Mouse (Mus musculus) hindbrain, embryonic 10.5 days (tissue): Measurements from ENCODE around the gene Pcx. TPM values are rescaled to one million over a fixed set of nuclear protein-coding genes. Genes with fewer than 3 reads are reported as not detected.
A peak's percentile ranks its signal among the peaks of the same experiment; 100 is the strongest.

Experiments
- DNase-seq: peaks from one replicate; pipeline ENCODE4 v3.0.0-alpha.2; 2017; ENCODE audit warnings: low spot score
- H3K27ac ChIP-seq: fragments of 300-500 bp; sonication (generic); 2 replicates; pipeline ENCODE4 v1.5.1; 2016; ENCODE audit warnings: mild to moderate bottlenecking, moderate library complexity
- H3K27me3 ChIP-seq: fragments of 300-500 bp; sonication (generic); 2 replicates; pipeline ENCODE4 v1.6.1; 2016; ENCODE audit warnings: mild to moderate bottlenecking; ENCODE audit not compliant: poor library complexity, insufficient read depth, severe bottlenecking
- H3K36me3 ChIP-seq: fragments of 300-500 bp; sonication (generic); 2 replicates; pipeline ENCODE4 v1.6.1; 2016; ENCODE audit warnings: mild to moderate bottlenecking, moderate library complexity
- H3K4me1 ChIP-seq: fragments of 300-500 bp; sonication (generic); replicated peaks from 2 replicates; pipeline ENCODE4 v1.6.1; 2016; ENCODE audit warnings: mild to moderate bottlenecking
- H3K4me3 ChIP-seq: fragments of 300-500 bp; sonication (generic); 2 replicates; pipeline ENCODE4 v1.5.1; 2016; ENCODE audit warnings: mild to moderate bottlenecking, moderate library complexity
- H3K9me3 ChIP-seq: fragments of 300-500 bp; sonication (generic); 2 replicates; pipeline ENCODE4 v1.6.1; 2016; ENCODE audit warnings: mild to moderate bottlenecking, moderate library complexity
- WGBS: fragments of 180-500 bp; shearing (Covaris S2); methylation state at CpG from one replicate; pipeline ENCODE4 v1.1.7; 2016; 5-methylcytosine and 5-hydroxymethylcytosine counted together
- polyA plus RNA-seq: library from polyadenylated mRNA; unstranded; fragments of >200 nt; fragmentation: Nextera tagmentation; extraction: Ambion mirVana; gene quantifications from 2 replicates; pipeline ENCODE4 v1.2.1, GENCODE M21; 2016

Gene Pcx
- polyA plus RNA-seq, 1 experiment from 2014 or later = 25.5 TPM

DNA sequence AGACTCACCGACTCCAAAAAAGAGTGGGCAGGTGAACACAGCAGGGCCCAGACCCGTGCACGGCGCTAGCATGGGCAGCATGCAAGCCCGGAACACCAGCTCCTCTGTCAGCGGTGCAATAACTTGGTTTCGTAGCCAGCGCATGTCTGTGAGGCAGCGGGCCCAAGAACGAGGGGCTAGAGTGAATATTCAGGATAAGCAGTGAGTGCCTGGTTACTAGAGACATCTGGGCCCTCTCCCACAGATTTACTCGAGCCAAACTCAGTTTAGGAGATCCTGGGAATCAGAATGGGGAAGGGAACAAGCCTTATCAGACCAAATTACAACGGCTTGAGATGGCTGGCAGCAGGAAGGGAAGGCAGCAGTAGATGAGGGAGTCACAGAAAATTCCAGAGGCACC lies 113.7 kb downstream of the Pcx start:
- no peaks in the 10 kb centered on the region for H3K9me3 ChIP-seq
- H3K27me3 ChIP-seq = no peaks in the 10 kb centered on the region
- no peak for DNase-seq
- WGBS = 95% methylated on average over 12 of the region's 12 CpGs
- H3K4me3 ChIP-seq = peak overlapping the region; percentile 84; the same call in 1 of the 2 replicates
- H3K4me1 ChIP-seq = peaks cover 51% of the 10 kb centered on the region
- peaks cover 41% of the 10 kb centered on the region for H3K36me3 ChIP-seq
- no peak overlapping the region for H3K27ac ChIP-seq

DNA sequence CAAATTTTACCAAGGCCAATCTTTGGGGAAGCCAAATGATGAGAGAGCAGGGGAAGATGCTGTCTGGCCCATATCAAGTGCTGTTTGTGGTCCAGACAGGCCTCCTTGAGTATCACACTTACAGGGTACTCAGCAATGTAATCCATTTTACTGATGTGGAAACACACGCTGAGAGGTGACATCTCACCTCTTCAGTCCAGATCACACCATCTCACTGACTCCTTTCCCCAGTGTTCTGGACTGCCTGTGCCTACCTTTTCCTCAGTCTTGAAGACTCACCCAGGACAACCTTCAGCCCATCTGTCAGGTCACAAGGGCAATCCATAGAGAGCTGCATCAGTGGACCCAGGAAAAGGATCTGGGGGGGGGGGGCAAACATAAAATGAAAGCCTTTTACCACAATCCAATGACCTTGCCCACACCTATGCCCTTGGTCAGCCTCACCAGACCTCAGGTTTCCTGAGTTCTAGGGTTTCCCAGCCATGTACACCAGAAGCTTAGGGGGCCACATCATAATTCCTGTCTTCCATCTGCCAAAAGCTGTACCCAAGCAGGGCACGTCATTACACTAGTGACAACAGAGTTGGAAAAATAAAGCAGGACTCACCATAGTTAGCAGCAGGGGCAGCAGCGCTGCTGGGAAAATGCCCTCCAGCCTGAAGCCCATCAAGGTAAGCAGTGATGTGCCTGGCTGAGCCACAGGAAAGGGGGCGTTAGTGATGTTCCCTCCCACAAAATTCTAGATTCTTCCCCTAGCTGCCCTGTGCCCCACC lies 114.3 kb downstream of the Pcx start:
- H3K27ac ChIP-seq = peak overlapping the region; percentile 97

DNA sequence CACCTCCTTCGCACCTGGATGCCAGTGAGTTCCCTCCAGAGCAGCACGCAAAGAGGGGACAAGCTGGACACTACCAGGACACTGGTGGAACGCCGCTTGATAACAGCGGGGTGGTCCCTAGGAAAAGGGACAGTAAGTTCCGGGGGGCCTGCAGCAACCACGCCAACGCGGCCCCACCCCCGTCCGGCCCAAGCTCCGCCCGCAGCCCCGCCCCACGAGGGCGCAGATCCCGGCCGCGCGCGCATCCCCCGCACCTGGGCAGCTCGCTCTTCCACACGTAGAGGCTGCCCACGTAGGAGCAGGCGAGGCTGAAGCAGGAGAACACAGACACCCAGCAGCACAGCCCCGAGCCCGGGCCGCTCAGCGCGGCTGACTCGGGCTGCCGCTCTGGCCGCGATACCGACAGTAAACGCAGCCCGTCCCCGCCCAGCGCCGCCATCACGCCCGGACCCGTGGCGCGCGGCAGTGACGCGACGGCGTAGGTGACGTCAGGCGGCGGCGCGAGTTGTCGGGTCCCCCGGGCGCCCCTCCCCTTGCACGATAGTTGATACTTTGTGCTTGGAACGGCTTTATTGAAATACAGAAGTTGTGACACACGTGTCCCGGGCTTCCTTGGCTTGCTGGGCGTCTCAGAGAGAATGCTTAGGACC lies 115.0 kb downstream of the Pcx start, which contains the start of gene Rce1:
Rce1 (minus strand) TSS at position 463 of the 650 bp plus-strand sequence.
- DNase-seq = peak; percentile 91
- Histone ChIP-seq H3K27ac (peak within 1 kb of the TSS; percentile 97), H3K4me1 (peaks cover 55% of the 10 kb centered on the region), H3K36me3 (peaks cover 38% of the 10 kb centered on the region), H3K27me3 (no peaks in the 10 kb centered on the region), H3K4me3 (peak within 1 kb of the TSS; percentile 84), H3K9me3 (no peaks in the 10 kb centered on the region)
- WGBS = under 1% methylated on average over 64 of the region's 64 CpGs

More for the DNA sequence above, 114.3 kb downstream of the Pcx start:
- DNase-seq = no peak
- WGBS = 31% methylated on average over 4 of the region's 4 CpGs
- Histone ChIP-seq H3K9me3 (no peaks in the 10 kb centered on the region), H3K4me3 (peak overlapping the region; percentile 84), H3K27me3 (no peaks in the 10 kb centered on the region), H3K4me1 (peaks cover 55% of the 10 kb centered on the region), H3K36me3 (peaks cover 41% of the 10 kb centered on the region)

DNA sequence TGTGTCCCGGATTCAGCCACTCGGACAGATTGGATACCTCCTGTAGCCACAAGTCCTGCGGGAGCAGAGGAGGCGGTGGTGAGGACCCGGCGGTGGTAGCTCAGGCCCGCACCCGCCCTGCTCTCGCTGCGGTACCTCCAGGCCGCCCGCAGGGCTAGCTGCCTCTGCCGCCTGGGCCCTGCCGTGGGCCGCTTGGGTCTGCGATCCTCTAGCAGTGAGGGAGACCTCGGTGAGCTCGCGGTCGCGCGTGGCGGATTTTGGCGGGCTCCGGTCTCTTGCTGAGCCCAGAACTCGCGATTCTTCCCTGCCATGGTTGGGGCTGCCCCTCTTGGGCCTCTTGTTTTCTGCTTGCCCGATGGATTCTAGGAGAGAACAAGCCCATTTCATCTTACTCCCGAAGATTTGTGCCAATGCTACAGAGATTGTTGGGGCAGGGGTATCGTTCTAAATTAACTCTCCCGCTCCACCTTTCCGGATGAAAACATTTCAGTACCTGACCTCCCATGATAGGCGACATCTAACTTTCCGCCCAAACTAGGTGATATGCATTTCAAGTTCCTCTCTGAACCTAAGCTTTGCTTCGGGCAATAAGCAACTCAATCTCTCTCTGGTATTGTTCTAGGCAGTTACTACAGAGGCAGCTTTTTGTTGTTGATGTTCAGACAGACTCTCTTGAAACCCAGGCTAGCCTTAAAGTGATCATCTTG lies 115.7 kb downstream of the Pcx start:
- peak overlapping the region; percentile 97 for H3K27ac ChIP-seq
- no peak for DNase-seq
- H3K27me3 ChIP-seq = no peaks in the 10 kb centered on the region
- H3K36me3 ChIP-seq = peaks cover 31% of the 10 kb centered on the region
- no peaks in the 10 kb centered on the region for H3K9me3 ChIP-seq
- H3K4me3 ChIP-seq = peak overlapping the region; percentile 84
- H3K4me1 ChIP-seq = peaks cover 55% of the 10 kb centered on the region
- 3% methylated on average over 35 of the region's 35 CpGs for WGBS

DNA sequence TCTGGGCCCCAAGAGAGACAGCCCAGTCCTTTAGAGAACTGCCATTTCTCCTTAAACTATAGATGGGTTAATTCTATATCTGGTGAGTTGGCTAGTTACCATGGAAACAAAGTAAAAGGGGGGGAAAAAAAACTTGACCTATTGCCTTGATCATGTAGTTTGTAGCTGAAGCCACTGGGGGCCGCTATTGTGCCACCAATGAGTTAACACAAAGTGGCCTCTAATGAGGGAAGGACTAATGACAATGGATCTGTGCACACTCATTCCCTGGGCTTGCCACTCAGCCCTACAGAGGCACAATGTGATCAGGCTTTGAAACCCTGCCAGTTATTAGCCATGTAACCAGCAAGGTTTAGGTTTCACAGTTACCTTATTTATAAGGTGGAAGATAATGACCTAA lies 118.5 kb downstream of the Pcx start:
- H3K9me3 ChIP-seq = no peaks in the 10 kb centered on the region
- peak overlapping the region; percentile 53 for H3K27ac ChIP-seq
- no peaks in the 10 kb centered on the region for H3K27me3 ChIP-seq
- peaks cover 3% of the 10 kb centered on the region for H3K36me3 ChIP-seq
- no peak overlapping the region for H3K4me3 ChIP-seq
- WGBS = 0% methylated on average over 1 of the region's 1 CpGs
- DNase-seq = peak; percentile 79
- peaks cover 51% of the 10 kb centered on the region for H3K4me1 ChIP-seq

GRCm38 (mm10) chr19:4635986-4636385 lies 125.7 kb downstream of the Pcx start:
- Histone ChIP-seq H3K4me3 (no peak overlapping the region), H3K27ac (no peak overlapping the region), H3K9me3 (no peaks in the 10 kb centered on the region), H3K36me3 (no peaks in the 10 kb centered on the region), H3K27me3 (no peaks in the 10 kb centered on the region), H3K4me1 (no peaks in the 10 kb centered on the region)
- 75% methylated on average over 4 of the region's 4 CpGs for WGBS
- DNase-seq = no peak

- WGBS = 43% methylated on average over 10 of the region's 10 CpGs
These were observed 134.0 kb downstream of the Pcx start for GRCm38 (mm10) chr19:4644271-4644670.

DNA sequence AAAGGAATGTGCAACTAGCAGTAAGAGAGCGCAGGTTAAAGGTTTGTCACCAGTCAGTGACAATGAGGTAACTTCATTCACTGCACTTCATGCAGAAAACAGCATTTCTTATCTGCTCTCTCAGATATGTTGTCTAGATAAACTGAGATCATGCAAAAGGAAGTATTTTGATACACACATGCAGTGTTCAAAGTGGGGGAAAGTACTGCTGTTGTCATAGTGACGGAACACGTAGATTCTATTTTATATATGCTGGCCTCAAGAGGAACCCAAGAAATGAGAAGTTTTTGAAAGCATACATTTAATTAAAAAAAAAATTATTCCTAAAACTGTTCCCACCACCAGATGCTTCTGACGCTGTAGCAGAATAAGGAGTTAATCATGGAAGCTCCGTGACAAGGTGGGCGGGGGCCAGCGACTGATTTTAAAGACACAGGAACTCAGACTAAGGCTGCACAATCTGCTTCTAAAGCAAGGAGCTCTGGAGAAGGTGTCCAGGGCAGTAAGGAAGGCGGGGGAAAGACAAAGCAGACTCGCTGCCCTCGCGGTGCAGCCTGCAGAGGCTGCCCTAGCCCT lies 136.7 kb downstream of the Pcx start:
- Histone ChIP-seq H3K27ac (no peak overlapping the region), H3K4me1 (no peaks in the 10 kb centered on the region), H3K9me3 (no peaks in the 10 kb centered on the region), H3K27me3 (no peaks in the 10 kb centered on the region), H3K4me3 (no peak overlapping the region), H3K36me3 (no peaks in the 10 kb centered on the region)
- no peak for DNase-seq
- WGBS = 73% methylated on average over 11 of the region's 11 CpGs

More at GRCm38 (mm10) chr19:4644271-4644670, 134.0 kb downstream of the Pcx start:
- Histone ChIP-seq H3K27me3 (no peaks in the 10 kb centered on the region), H3K4me1 (no peaks in the 10 kb centered on the region), H3K27ac (no peak overlapping the region), H3K4me3 (no peak overlapping the region), H3K36me3 (no peaks in the 10 kb centered on the region), H3K9me3 (no peaks in the 10 kb centered on the region)
- peak; percentile 42 for DNase-seq

GRCm38 (mm10) chr19:4658156-4658555 lies 147.9 kb downstream of the Pcx start:
- no peaks in the 10 kb centered on the region for H3K4me1 ChIP-seq
- H3K36me3 ChIP-seq = no peaks in the 10 kb centered on the region
- H3K9me3 ChIP-seq = no peaks in the 10 kb centered on the region
- no peak for DNase-seq
- H3K4me3 ChIP-seq = no peak overlapping the region
- H3K27me3 ChIP-seq = no peaks in the 10 kb centered on the region
- 86% methylated on average over 5 of the region's 5 CpGs for WGBS
- H3K27ac ChIP-seq = no peak overlapping the region

- no peak overlapping the region for H3K4me3 ChIP-seq
- no peak for DNase-seq
These were observed 156.5 kb downstream of the Pcx start for GRCm38 (mm10) chr19:4666815-4667214.

GRCm38 (mm10) chr19:4670776-4671175 lies 160.5 kb downstream of the Pcx start:
- 90% methylated on average over 4 of the region's 4 CpGs for whole genome bisulfite sequencing
- Histone ChIP-seq H3K27ac (no peak overlapping the region), H3K9me3 (no peaks in the 10 kb centered on the region), H3K4me1 (0 out of 2 replicates have a peak, but pooled peaks cover 4% of the 10 kb centered on the region), H3K4me3 (no peak overlapping the region), H3K27me3 (no peaks in the 10 kb centered on the region; the same call in 1 of the 2 replicates), H3K36me3 (no peaks in the 10 kb centered on the region)
- DNase-seq = no peak

More at GRCm38 (mm10) chr19:4666815-4667214, 156.5 kb downstream of the Pcx start:
- no peaks in the 10 kb centered on the region for H3K36me3 ChIP-seq
- no peaks in the 10 kb centered on the region for H3K9me3 ChIP-seq
- no peaks in the 10 kb centered on the region for H3K4me1 ChIP-seq
- no peaks in the 10 kb centered on the region; the same call in 1 of the 2 replicates for H3K27me3 ChIP-seq
- no peak overlapping the region for H3K27ac ChIP-seq
